Mouse (Mus musculus): ENCODE measurements around the gene Elane. TPM values are rescaled to one million over a fixed set of nuclear protein-coding genes. Genes with fewer than 3 reads are reported as not detected.

The Elane gene
- not detected in 4 replicates for total RNA-seq (2023)

DNA sequence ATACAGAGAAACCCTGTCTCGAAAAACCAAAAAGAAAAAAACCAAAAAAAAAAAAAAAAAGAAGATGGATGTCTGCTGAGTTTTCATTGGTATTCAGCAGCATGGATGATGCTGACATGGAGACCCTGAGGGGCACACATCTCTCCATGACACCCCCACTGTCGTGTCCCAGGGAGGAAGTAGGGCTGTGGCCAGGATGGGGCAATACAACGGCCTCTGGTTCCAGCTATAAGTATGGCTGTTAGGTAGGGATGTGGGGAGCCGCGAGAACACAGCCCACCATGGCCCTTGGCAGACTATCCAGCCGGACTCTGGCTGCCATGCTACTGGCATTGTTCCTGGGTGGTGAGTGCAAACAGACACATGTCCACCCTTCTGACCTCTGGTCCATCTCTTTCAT is at the start of gene Elane:
Gene Elane, plus strand, starts transcription at position 194 of the 400 bp plus-strand sequence.

DNA sequence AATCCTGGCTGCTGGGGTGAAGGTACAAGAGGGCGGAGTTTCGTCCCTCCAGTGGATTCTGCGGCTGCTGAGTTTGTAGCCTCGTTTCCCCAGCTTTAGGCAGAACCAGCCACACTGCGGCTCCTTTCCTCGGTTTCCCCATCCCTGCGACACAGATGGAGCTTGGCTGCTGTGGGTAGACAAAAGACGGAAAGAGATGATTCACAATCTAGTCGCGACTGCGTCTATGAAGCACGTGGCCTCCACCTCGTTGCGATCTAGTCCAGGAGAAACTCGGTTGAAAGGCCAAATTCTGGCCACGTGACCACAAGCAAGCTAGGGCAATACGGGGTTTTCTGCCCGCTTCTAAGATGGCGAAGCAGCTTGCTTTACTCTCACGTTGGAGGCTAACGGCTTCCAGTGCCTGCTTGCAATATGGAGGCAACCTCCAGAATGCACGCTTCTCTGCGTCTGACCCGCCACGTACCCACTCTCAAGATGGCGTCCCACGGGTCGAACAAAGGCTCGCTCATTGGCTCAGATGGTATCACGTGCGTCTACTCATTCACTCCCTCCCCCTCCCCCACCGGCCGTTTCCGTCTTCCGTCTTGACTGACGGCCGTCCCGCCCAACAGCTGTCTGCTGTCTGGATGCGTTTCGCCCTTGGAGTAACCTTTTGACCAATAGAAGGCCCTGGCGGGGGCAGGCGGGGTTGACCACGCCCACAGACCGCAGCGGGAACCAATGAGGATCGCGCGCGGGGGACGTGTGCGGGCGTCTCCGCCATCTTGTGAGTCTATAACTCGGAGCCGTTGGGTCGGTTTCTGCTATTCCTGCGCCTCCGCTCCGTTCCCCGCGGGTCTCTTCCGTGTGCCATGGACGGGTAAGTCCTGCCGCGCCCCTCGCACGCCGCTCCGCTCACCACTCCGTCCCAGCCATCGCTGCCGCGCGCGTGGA is 31.9 kb upstream of the Elane start, which contains the start of gene Ptbp1:
Gene Ptbp1, plus strand, starts transcription at position 568 of the 936 bp plus-strand sequence.

DNA sequence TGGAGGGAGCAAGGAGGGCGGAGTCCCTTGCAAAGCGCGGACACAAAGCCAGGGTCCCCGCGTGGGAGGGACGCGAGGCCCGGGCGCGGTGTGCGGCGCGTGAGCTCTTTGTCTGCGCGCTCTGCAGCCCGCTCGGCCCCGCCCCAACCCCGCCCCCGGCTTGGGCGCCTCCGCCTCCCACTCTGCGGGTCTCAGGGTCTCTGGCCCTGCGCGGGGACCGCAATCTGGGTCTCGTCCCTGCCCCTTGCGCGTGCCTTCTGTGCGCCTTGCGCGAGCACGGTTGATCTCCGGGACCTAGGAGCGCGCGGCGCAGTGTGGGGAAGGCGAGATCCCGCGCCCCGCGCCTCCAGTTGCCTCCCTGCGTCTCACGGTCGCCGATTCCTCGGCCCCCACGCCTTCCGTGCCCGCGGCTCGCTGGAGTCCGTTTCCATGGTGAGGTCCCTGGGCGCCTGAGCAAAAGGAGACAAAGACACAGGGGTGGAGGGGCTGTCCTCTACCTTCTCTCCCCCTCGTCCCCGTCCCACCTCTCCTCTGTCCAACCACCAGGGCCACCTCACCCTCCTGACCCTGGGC is 11.7 kb upstream of the Elane start, which contains the start of the genes Prtn3 and Plppr3:
Gene Prtn3, plus strand, starts transcription at position 187 of the 573 bp plus-strand sequence.
Gene Plppr3, minus strand, starts transcription at position 345 of the 573 bp plus-strand sequence.

DNA sequence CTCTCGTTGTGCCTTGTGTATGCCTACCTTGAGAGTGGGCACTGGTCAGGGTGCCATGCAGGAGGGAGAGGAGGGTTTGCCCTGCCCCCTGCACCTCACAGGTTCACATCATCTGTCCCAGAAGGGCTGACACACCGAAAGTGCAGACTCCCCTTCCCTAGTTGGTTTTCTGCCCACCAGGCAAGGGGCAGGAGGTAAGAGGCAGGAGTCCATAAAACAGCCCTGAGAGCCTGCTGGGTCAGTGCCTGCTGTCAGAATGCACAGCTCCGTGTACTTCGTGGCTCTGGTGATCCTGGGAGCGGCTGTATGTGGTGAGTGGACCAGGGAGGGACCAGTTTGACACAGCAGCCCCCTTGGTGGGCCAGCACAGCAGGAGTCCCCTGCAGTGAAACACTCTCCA is 4.6 kb downstream of the Elane start, which contains the start of gene Cfd:
Gene Cfd, plus strand, starts transcription at position 184 of the 400 bp plus-strand sequence.

DNA sequence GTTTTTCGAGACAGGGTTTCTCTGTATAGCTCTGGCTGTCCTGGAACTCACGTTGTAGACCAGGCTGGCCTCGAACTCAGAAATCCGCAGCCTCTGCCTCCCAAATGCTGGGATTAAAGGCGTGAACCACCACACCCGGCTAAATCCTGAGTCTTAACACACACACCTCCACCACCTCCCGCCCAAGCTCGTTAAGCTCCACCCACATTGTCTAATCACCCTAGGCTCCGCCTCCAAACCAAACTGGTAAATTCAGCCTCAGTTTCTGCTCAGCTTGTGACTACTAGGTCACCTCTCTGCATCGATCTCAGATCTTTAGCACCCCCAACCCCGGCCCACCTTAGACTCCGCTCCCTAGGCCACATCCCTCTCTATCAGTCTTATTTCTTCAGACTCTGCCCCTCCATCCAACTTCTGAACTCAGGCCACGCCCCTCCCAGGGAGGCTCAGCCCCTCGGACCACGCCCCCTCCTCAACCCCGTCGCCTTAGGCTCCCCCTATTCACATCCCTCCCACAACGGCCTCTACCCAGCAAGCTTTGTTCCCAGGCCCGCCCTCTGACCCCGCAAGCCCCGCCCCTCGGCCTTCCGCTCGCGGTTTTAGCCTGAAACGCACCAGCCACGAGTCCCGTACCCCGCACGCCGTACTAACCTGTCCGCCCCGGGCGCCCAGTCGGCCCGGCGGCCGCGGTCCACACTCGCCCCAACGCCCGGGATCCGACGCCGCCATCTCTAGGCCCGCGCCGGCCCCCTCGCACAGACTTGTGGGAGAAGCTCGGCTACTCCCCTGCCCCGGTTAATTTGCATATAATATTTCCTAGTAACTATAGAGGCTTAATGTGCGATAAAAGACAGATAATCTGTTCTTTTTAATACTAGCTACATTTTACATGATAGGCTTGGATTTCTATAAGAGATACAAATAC is 22.4 kb downstream of the Elane start, which contains the start of gene Med16:
Gene Med16, minus strand, starts transcription at position 757 of the 925 bp plus-strand sequence.

DNA sequence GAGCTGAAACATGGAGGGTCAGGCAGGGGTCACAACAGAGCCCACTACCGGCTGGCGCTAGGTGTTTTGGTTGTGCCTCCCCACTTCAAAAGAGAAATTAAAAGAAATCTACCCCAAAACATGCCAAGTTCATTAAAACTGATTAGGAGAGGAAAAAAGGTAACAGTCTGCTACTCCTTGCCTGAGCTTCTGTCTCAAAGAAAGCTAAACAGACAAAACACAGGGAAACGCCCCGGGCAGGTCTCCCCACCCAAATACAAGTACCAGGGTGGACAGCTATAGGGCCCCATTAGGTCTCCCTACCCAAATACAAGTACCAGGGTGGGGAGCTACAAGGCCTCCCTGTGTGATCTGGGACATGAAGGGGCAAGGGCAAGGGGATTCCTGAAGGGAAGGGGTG is 24.5 kb downstream of the Elane start, which contains the start of gene Gm26602:
Gene Gm26602, plus strand, starts transcription at position 301 of the 400 bp plus-strand sequence.

DNA sequence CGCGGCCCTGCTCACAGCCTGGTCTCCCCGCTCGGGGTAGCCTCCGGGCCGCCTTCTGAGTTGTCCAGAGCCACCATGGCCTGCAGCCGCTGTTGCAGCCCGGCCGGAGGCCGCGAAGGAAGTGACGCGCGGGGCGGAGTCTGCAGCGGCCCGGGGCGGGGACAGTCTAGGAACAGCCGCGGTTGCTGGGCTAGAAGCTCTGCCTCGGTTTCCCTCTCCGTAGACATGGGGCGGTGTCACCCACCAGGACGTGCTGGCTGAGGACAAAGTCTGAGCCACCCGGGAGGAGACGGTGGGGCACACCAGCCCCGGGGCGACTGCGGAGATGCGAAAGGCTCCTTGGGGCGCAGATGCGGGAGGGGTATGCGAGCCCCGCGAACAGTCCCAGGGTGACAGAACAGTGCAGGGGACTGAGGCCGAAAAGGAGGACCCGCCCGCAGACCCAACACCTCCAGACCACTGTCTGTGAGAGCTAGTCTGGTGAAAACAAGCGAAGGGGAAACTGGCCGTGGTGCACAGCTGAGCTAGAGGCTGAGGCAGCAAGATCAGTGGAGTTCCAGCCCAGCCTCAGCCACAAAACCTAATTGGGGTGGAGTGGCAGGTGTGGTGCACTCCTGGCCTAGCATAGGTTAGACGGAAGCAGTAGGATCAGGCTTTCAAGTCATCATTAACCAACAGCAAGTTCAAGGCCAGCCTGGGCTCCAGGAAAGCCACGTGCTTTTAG is 30.9 kb downstream of the Elane start, which contains the start of gene Kiss1r:
Gene Kiss1r, plus strand, starts transcription at position 164 of the 724 bp plus-strand sequence.

DNA sequence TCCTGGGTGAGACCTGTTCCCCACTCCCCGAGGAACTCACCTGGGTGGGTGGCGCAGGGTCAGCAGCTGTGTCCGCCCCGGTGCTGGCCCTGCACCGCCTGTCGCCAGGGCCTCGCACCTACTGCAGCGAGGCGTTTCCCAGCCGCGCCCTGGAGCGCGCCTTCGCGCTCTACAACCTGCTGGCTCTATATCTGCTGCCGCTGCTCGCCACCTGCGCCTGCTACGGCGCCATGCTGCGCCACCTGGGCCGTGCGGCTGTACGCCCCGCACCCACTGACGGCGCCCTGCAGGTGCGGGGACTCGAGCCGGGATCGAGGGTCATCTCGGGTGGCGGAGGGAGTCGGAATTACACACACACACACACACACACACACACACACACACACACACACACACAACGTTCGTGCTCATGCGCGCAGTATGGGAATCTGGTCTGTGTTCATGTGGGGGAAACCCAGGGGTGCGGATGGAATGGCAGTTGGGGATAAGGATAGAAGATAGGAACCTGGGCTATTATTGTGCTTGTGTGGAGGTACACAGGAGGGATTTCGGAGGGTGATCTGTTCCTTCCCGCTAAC is 35.0 kb downstream of the Elane start, which contains the start of gene R3hdm4:
Gene R3hdm4, minus strand, starts transcription at position 251 of the 578 bp plus-strand sequence.

DNA sequence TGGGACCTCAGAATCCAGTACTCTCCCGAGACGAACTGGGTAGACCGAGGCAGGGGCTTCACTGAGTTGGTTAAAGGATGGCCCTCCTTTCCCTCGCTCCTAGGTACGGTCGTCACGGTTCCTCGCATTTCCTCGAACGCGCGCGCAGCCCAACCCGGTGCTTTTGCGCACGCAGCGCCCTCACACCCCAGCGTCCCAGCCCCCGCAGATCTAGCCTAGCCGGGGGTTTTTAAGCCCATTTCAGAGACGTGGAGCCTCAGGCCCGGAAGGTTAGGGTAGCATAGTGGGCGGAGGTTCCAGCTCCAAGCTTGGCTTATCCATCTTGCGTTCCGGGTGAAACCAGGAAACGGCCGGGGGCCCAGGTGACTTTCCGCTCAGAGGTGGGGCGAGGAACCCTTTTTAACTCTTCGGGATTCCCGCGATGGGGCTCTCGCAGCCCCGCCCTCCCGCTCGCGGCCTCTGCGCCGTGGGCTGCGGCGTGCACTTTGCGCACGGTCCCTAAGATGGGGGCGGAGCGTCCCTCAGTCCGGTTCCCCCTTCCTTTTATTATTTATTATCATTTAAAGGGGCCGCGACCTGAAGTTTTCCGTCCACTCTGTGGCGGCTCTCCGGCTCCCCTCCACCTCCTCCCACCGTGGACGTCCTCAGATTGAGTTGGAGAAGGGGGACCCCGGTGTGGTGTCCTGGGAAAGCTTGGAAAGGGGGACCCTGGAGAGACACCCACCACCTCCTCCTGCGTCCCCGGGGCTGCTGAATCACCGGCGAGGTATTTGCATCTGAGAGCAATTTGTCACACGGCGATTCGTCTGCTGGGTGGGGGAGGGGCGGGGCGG is 40.7 kb downstream of the Elane start, which contains the start of gene Arid3a:
Gene Arid3a, plus strand, starts transcription at position 553 of the 833 bp plus-strand sequence.

Other genes starting within 250 kb of the Elane start
- gene Shc2, start 248.3 kb upstream of the Elane start, total RNA-seq (2023): not detected in 4 replicates
- gene Odf3l2, start 240.5 kb upstream of the Elane start, total RNA-seq (2023): not detected in 4 replicates
- not detected in 4 replicates for gene Madcam1, start 221.7 kb upstream of the Elane start, total RNA-seq (2023)
- gene Tpgs1, start 216.9 kb upstream of the Elane start, total RNA-seq (2023): 16.5 to 17.6 TPM (median 17.2 TPM) in 4 replicates
- gene Cdc34, start 204.1 kb upstream of the Elane start, total RNA-seq (2023): 64.3 to 70.9 TPM (median 67.1 TPM) in 4 replicates
- gene Gzmm, start 197.2 kb upstream of the Elane start, total RNA-seq (2023): 2.2 to 3.3 TPM (median 2.8 TPM) in 4 replicates
- 93.0 to 101 TPM (median 96.4 TPM) in 4 replicates for gene Bsg, start 181.8 kb upstream of the Elane start, total RNA-seq (2023)
- not detected in 4 replicates for gene Hcn2, start 169.6 kb upstream of the Elane start, total RNA-seq (2023)
- 61.1 to 82.7 TPM (median 70.9 TPM) in 4 replicates for gene Polrmt, start 139.7 kb upstream of the Elane start, total RNA-seq (2023)
- gene Fgf22, start 131.2 kb upstream of the Elane start, total RNA-seq (2023): not detected in 4 replicates
- gene Rnf126, start 119.3 kb upstream of the Elane start, total RNA-seq (2023): 47.4 to 62.4 TPM (median 56.4 TPM) in 4 replicates
- 1.5 to 3.1 TPM (median 1.8 TPM) in 4 replicates for gene Fstl3, start 109.0 kb upstream of the Elane start, total RNA-seq (2023)
- gene Prss57, start 95.3 kb upstream of the Elane start, total RNA-seq (2023): not detected in 4 replicates
- 6.0 to 6.7 TPM (median 6.3 TPM) in 4 replicates for gene Palm, start 92.7 kb upstream of the Elane start, total RNA-seq (2023)
- gene Misp, start 65.3 kb upstream of the Elane start, total RNA-seq (2023): not detected in 4 replicates
- 435 to 450 TPM (median 444 TPM) in 4 replicates for gene Ptbp1, start 31.8 kb upstream of the Elane start, total RNA-seq (2023)
- 0.75 TPM in 1 of 4 replicates, not detected in the others for gene Prtn3, start 11.8 kb upstream of the Elane start, total RNA-seq (2023)
- 0.56 to 1.1 TPM (median 1.1 TPM) in 4 replicates for gene Plppr3, start 11.6 kb upstream of the Elane start, total RNA-seq (2023)
- gene Cfd, start 4.6 kb downstream of the Elane start, total RNA-seq (2023): not detected in 4 replicates
- gene Med16, start 22.7 kb downstream of the Elane start, total RNA-seq (2023): 78.8 to 89.5 TPM (median 83.7 TPM) in 4 replicates
- gene Gm26602, start 24.6 kb downstream of the Elane start, total RNA-seq (2023): not detected in 4 replicates
- 0.39 to 0.63 TPM (median 0.47 TPM) in 4 replicates for gene Kiss1r, start 30.7 kb downstream of the Elane start, total RNA-seq (2023)
- gene R3hdm4, start 35.0 kb downstream of the Elane start, total RNA-seq (2023): 94.1 to 105 TPM (median 98.7 TPM) in 4 replicates
- 32.5 to 39.9 TPM (median 35.7 TPM) in 4 replicates for gene Arid3a, start 40.8 kb downstream of the Elane start, total RNA-seq (2023)
- 46.0 to 52.3 TPM (median 48.3 TPM) in 4 replicates for gene Wdr18, start 73.9 kb downstream of the Elane start, total RNA-seq (2023)
- not detected in 4 replicates for gene Grin3b, start 84.5 kb downstream of the Elane start, total RNA-seq (2023)
- 163 to 175 TPM (median 163 TPM) in 4 replicates for gene Tmem259, start 98.1 kb downstream of the Elane start, total RNA-seq (2023)
- 329 to 335 TPM (median 331 TPM) in 4 replicates for gene Cnn2, start 102.3 kb downstream of the Elane start, total RNA-seq (2023)
- 51.7 to 55.6 TPM (median 53.3 TPM) in 4 replicates for gene Abca7, start 110.2 kb downstream of the Elane start, total RNA-seq (2023)
- 482 to 540 TPM (median 503 TPM) in 4 replicates for gene Arhgap45, start 130.4 kb downstream of the Elane start, total RNA-seq (2023)
- 82.2 to 90.7 TPM (median 85.7 TPM) in 4 replicates for gene Polr2e, start 153.5 kb downstream of the Elane start, total RNA-seq (2023)
- gene Gpx4, start 160.9 kb downstream of the Elane start, total RNA-seq (2023): 108 to 159 TPM (median 123 TPM) in 4 replicates
- 116 to 127 TPM (median 121 TPM) in 4 replicates for gene Sbno2, start 219.3 kb downstream of the Elane start, total RNA-seq (2023)
- gene Stk11, start 229.6 kb downstream of the Elane start, total RNA-seq (2023): 170 to 186 TPM (median 178 TPM) in 4 replicates